Mouse (Mus musculus): ENCODE data around the gene Ptpn5.

Ptpn5 gene

GRCm38 (mm10) chr7:47061560-47061959 lies 71.9 kb downstream of the Ptpn5 start:
- no peak for DNase-seq (ENCODE audit: low read depth in 1 of 2, low spot score in 2 of 2)

GRCm38 (mm10) chr7:47059339-47059738 lies 74.1 kb downstream of the Ptpn5 start:
- DNase-seq (ENCODE audit: low read depth in 1 of 2, low spot score in 2 of 2) = no peak

GRCm38 (mm10) chr7:47056273-47056672 lies 77.2 kb downstream of the Ptpn5 start:
- DNase-seq (ENCODE audit: low read depth in 1 of 2, low spot score in 2 of 2) = peak in 1 of 2 experiments; percentile 21

DNA sequence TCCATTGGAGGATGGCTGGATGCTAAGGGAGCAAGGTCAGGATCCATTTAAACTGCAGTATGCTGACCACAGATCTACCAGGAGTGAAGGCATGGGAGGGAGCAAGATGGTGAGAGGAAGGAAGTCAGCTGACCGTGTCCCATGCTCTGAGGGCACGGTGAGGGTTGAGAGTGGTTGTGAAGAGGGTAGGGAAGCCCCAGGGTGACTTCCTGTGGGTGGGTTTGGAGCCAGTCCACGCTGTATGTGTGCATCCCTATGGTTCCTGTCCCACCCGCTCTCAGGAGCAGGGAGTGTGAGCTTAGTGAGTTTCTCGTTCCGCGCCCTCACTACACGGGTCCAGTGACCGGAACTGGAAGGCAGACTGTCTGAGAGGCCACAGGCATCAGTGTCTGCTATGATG lies 77.7 kb downstream of the Ptpn5 start:
- DNase-seq (ENCODE audit: low read depth in 1 of 2, low spot score in 2 of 2) = peak; percentile 40 to 60

- no peak for DNase-seq (ENCODE audit: low read depth in 1 of 2, low spot score in 2 of 2)
Observed at GRCm38 (mm10) chr7:47054666-47055065, 78.8 kb downstream of the Ptpn5 start.

DNA sequence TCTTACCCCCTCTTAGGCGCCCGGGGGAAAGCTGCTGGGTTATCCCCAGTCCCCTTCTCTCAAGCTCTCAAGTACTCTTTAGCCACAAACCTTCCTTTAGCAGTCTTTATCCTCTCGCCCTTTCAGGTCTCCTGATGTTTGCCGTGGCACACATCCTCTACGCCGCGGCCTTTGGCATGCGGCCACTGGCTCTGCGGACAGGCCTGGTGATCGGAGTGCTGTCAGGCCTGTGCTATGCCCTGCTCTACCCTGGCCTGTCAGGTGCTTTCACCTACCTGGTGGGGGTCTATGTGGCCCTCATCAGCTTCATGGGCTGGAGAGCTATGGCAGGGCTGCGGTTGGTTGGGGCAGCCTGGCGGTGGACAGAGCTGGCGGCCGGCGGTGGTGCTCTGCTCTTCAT lies 80.2 kb downstream of the Ptpn5 start:
- no peak for DNase-seq (ENCODE audit: low read depth in 1 of 2, low spot score in 2 of 2)

- no peak for DNase-seq (ENCODE audit: low read depth in 1 of 2, low spot score in 2 of 2)
Observed at GRCm38 (mm10) chr7:47052276-47052675, 81.2 kb downstream of the Ptpn5 start.

DNA sequence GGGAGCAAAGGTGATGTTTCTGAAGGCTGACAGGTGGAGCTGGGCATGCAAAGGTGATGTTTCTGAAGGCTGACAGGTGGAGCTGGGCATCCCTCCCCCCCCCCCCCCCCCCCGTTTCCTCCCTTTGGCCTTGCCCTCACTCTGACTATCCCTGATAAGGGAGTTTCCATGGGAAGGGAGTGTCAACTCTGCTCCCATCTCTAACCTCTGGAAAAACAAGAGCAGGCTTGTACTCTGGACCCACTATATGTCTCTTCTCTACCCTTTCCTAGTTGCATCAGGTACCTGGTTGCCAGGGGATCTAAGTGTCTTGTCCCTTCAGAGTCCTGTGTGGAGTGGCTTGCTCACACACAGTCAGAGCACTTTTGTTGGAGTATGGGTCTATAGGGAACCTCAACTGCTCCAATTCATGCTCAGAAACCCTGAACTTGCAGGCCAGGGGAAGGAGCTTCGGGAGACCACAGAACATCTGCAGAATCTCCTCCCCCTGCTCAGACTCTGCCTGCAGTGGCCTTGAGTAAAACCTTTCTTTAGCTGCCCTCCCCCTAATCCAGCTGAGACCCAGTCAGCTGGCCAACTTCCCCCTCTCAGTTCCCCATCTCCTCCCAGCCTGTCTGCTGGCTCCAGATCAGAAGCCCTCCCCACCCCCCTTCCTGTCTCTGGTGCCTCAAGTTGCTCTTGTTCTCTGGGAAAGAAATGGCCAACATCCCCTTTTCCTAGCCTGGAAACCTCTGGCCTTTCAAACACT lies 81.9 kb downstream of the Ptpn5 start:
- DNase-seq (ENCODE audit: low read depth in 1 of 2, low spot score in 2 of 2) = peak; percentile 52 to 73

DNA sequence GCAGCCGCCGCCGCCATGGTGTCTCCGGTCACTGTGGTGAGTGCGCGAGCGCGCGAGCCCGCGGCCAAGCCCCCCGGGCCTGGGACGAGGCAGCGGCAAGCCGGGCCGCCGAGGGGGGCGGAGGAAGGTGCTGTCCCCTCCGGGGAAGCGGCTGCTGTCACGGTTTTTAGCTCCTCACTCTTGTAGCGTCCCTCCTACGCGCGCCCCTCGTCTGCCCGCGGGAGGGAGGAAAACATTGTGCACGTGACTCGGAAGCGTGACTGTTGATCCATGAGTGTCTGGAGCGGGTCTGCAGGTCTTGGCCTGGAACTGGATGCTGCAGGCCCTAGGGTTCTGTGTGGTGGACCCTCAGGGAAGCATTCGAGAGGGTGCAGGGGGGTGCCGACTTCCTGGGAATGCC lies 82.7 kb downstream of the Ptpn5 start:
- no peak for DNase-seq (ENCODE audit: low read depth in 1 of 2, low spot score in 2 of 2)

DNA sequence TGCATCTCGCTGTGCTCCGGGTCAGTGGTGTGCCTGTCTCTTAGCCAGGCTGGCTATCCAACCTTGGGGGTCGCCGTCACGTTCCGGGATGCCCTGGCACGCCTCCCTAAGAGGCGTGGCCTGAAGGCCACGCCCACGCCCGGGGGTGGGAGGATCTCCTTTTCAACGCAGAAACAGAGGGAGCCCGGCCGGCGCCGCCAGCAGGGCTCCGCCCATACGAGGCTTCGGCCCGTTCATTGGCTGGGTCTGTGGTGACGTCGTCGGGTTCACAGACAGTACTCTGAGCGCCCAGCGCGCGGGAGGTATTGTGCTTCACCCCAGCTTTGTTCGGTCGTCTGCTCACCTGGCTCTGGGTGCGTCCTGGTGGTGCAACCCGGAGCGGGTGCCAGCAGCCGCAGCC lies 83.1 kb downstream of the Ptpn5 start, which contains the start of gene Tmem86a:
TSS of gene Tmem86a (plus strand) at position 236 of the 400 bp plus-strand sequence.
- DNase-seq (ENCODE audit: low read depth in 1 of 2, low spot score in 2 of 2) = peak; percentile 77 to 89

GRCm38 (mm10) chr7:47042823-47043490 lies 90.5 kb downstream of the Ptpn5 start:
- no peak for DNase-seq (ENCODE audit: low read depth in 1 of 2, low spot score in 2 of 2)

DNA sequence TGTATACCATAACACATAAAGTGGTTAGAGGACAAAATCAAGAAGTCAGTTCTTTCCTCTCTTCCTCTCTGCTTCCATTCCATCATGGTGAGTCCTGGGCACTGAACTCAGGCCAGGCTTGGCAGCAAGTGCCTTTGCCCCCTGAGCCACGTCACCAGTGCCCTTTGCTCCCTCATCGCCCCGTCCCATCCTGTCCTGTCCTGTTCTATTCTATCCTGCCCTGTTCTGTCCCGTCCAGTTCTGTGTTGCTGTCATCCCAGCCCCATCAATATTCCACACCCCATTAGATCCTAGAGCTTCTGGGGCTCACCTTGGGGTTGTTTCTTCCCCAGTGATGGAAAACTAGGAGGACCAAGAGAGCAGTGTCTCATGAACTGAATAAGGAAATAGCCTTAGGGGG lies 91.4 kb downstream of the Ptpn5 start:
- DNase-seq (ENCODE audit: low read depth in 1 of 2, low spot score in 2 of 2) = no peak

DNA sequence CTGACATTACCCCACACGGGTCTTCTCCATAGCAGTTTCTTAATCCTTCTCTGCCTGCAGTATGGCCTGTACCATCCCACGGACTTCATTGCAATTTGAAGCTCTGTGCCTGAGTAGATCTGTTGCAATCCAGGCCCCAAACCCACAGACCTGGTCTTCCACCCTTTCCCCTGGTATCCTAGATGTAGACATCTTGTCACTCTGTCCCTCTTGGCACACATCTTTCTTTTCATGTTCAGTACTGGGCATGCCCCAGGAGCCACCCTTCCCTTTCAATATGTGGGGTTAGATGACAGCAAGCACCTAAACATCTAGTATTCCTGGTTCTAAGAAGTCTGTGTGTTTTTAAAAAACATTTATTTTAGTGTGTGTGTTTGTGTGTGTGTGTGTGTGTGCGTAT lies 91.8 kb downstream of the Ptpn5 start:
- DNase-seq (ENCODE audit: low read depth in 1 of 2, low spot score in 2 of 2) = no peak

DNA sequence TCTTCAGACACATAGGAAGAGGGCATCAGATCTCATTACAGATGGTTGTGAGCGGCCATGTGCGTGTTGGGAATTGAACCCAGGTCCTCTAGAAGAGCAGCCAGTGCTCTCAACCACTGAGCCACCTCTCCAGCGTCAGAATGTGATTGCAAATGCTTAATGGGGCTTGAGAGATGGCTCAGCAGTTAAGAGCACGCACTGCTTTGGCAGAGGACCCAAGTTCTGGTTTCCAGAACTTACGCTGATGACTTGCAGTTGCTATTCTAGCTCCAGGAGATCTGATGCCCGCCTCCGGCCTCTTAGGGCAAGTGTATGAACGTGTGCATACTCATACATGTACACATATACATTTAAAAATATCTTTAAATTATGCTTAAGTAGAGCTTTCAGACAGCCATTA lies 98.1 kb downstream of the Ptpn5 start:
- no peak for DNase-seq (ENCODE audit: low read depth in 1 of 2, low spot score in 2 of 2)

GRCm38 (mm10) chr7:47034785-47035384 lies 98.6 kb downstream of the Ptpn5 start:
- no peak for DNase-seq (ENCODE audit: low read depth in 1 of 2, low spot score in 2 of 2)

DNA sequence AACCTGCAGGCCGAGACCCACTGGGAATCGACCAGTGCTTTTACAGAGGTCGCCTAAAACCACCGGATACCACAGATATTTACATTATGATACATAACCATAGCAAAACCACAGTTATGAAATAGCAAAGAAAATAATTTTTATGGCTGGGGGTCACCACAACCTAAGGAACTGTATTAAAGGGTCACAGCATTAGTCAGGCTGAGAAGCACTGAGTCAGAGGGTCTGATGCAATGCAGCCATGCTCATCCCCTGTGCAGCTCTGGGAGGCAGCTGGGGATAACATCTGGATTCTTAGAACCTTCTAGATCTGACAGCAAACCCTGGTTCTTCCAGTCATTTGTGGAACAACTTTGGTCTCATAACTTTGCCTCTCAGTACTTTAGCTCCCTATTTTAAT lies 102.1 kb downstream of the Ptpn5 start:
- no peak for DNase-seq (ENCODE audit: low read depth in 1 of 2, low spot score in 2 of 2)

GRCm38 (mm10) chr7:47030517-47031193 lies 102.8 kb downstream of the Ptpn5 start:
- no peak for DNase-seq (ENCODE audit: low read depth in 1 of 2, low spot score in 2 of 2)
